Mouse (Mus musculus) cerebellum, adult 11-12 months (tissue): ENCODE measurements around the gene Tmem209.
A peak's percentile ranks its signal among the peaks of the same experiment; 100 is the strongest.

Source experiments
- DNase-seq: peaks from one replicate; pipeline ENCODE4 v3.0.0; 2022

The Tmem209 gene

GRCm38 (mm10) chr6:30460750-30461446 lies 48.7 kb downstream of the Tmem209 start:
- peak; percentile 96 for DNase-seq

GRCm38 (mm10) chr6:30459811-30460749 lies 49.5 kb downstream of the Tmem209 start:
- DNase-seq, result peak; percentile 84

- peak; percentile 53 for DNase-seq
These were observed 50.4 kb downstream of the Tmem209 start for GRCm38 (mm10) chr6:30459056-30459747.

GRCm38 (mm10) chr6:30458626-30459025 lies 51.0 kb downstream of the Tmem209 start:
- DNase-seq, result no peak

GRCm38 (mm10) chr6:30456991-30457390 lies 52.6 kb downstream of the Tmem209 start:
- no peak for DNase-seq

GRCm38 (mm10) chr6:30439576-30439975 lies 70.0 kb downstream of the Tmem209 start:
- DNase-seq, result no peak

- DNase-seq, result no peak
These were observed 72.5 kb downstream of the Tmem209 start for GRCm38 (mm10) chr6:30437054-30437453.

- DNase-seq, result no peak
These were observed 73.1 kb downstream of the Tmem209 start for GRCm38 (mm10) chr6:30436476-30436875.

- DNase-seq, result peak; percentile 51
These were observed 77.0 kb downstream of the Tmem209 start for GRCm38 (mm10) chr6:30432461-30433192.
